Mouse (Mus musculus) lung, postnatal 10 days (tissue): Measurements from ENCODE around the gene Ifng.

Source experiments
- DNase-seq: peaks from one replicate; pipeline ENCODE4 v3.0.0; 2021

Gene Ifng

DNA sequence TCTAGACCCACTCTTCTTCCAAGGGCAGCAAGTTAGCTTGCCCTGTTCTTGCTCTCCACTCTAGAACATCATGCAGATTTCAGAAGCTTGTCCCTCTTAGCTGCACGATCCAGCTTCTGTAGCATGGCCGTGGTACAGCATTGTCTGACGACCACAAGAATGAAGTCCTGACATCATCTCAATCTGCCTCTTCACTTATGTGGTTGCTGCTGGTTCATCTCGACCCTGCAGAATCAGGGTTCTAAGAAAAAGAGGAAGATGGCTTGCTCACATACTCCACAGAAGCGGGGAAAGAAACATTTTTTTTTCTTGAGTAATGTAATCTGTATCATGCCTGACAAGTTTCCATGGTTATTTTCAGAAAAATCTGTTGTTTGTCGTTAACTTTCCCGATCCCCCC, 39.9 kb downstream of the Ifng start:
- no peak for DNase-seq

- no peak for DNase-seq
Observed at GRCm38 (mm10) chr10:118494109-118494508, 53.3 kb downstream of the Ifng start.

DNA sequence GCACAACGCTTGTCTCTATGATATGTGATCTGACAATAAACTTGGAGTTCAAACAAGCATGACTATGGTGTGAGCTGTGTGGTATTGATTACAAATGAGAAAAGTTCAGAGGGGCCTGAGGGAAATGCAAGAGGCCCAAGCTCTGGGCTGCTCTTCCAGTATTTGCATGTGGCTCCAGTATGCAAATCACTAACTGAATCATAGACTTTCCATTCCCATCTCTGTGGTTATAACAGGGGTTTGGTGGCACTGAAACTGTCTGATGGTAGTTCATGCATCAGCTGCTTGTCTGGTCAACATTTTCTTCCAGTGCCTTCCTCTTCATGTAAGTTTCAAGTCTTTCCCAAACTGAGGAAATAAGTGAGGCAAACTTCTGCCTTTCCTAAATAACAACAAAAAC, 54.5 kb downstream of the Ifng start:
- no peak for DNase-seq
